Mouse (Mus musculus): Measurements from ENCODE around the gene Rabgap1.

DNA sequence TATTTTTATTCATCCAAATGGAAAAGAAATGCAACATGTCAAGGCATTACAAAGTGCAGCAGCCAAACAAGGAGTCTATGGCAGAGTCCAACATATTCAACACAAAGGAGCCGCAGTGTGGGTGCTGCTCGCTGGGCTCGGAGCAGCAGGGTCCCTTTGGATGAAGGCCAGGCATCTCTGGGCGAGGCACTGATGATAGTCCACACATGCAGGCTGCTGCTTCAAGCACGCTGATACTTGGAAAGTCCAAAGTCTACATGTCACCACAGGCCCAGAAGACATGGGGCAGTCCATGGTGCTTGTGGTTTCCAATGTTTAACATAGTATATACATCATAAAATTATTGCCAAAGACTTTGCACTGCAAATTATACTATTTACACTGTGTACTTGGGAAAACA is 126.8 kb downstream of the Rabgap1 start:
- TF ChIP-seq TAL1 (IDR thresholded peaks at IDR 0.05; ENCODE audit: low read length): no peak
- TF ChIP-seq GATA1 (IDR thresholded peaks at IDR 0.05; ENCODE audit: low read length): no peak
